Mouse (Mus musculus) lung, embryonic 14.5 days (tissue): ENCODE measurements around the gene Pla2g4b. TPM values are rescaled to one million over a fixed set of nuclear protein-coding genes. Genes with fewer than 3 reads are reported as not detected.

Source experiments
- ATAC-seq: fragments of 200-750 bp; cut with Nextera tagmentation; 2 replicates; pipeline ENCODE4 v1.8.0; 2017; ENCODE audit warnings: mild to moderate bottlenecking, moderate TSS enrichment, moderate library complexity; ENCODE audit not compliant: insufficient read depth
- DNase-seq: peaks from one replicate; pipeline ENCODE4 v3.0.0-alpha.2; 2015
- H3K27ac ChIP-seq: fragments of 300-500 bp; sonication (generic); 2 replicates; pipeline ENCODE4 v1.5.1; 2014; ENCODE audit warnings: low read depth, mild to moderate bottlenecking, moderate library complexity
- H3K27me3 ChIP-seq: fragments of 300-500 bp; sonication (generic); 2 replicates; pipeline ENCODE4 v1.6.1; 2014; ENCODE audit warnings: low read length, control low read depth; ENCODE audit not compliant: insufficient read depth
- H3K36me3 ChIP-seq: fragments of 300-500 bp; sonication (generic); 2 replicates; pipeline ENCODE4 v1.6.1; 2014; ENCODE audit warnings: control low read depth; ENCODE audit not compliant: insufficient read depth
- H3K4me1 ChIP-seq: fragments of 300-500 bp; sonication (generic); 2 replicates; pipeline ENCODE4 v1.6.1; 2014; ENCODE audit warnings: antibody characterized with exemption, control low read depth; ENCODE audit not compliant: insufficient read depth
- H3K4me2 ChIP-seq: fragments of 300-500 bp; sonication (generic); 2 replicates; pipeline ENCODE4 v1.6.1; 2014; ENCODE audit warnings: mild to moderate bottlenecking
- H3K4me3 ChIP-seq: fragments of 300-500 bp; sonication (generic); 2 replicates; pipeline ENCODE4 v1.5.1; 2014; ENCODE audit warnings: low read depth, low read length
- H3K9ac ChIP-seq: fragments of 300-500 bp; sonication (generic); 2 replicates; pipeline ENCODE4 v1.6.1; 2014
- H3K9me3 ChIP-seq: fragments of 300-500 bp; sonication (generic); 2 replicates; pipeline ENCODE4 v1.6.1; 2016; ENCODE audit warnings: low read depth, low read length, control low read depth
- CTCF ChIP-seq: IDR thresholded peaks from 2 replicates; pipeline ENCODE4 v1.5.1; 2016; ENCODE audit warnings: antibody characterized with exemption, low read depth
- WGBS: fragments of 180-500 bp; shearing (Covaris S2); extraction: QIAGEN DNeasy Blood & Tissue Kit; methylation state at CpG from one replicate; pipeline ENCODE4 v1.1.7; 2014; 5-methylcytosine and 5-hydroxymethylcytosine counted together
- polyA plus RNA-seq: library from polyadenylated mRNA; unstranded; fragments of >200 nt; fragmentation: Nextera tagmentation; extraction: Ambion mirVana; gene quantifications from 2 replicates; pipeline ENCODE4 v1.2.1, GENCODE M21; 2014

Pla2g4b gene
- polyA plus RNA-seq, 1 experiment from 2014 or later, result 1.5 TPM

DNA sequence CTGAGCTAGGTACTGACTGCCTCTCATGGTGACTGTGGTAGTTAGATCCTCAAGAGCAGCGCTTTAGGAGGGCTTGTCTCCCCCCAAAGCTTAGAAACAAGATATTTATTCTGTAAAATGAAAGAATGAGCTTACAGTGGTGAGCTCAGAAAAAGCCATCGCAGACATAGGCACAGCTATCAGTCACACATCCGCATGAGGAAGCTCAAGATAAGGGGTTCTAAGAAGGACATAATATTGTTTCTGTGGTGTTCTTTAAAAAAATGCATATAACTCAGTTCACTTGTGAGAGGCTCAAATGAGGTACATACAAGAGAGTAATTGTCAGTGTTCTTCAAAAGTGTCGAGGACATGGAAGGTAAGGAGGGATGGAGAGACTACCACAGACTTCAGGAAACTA lies 17.3 kb upstream of the Pla2g4b start:
- WGBS, result 91% methylated on average over 4 of the region's 4 CpGs
- no peak for TF ChIP-seq CTCF
- Histone ChIP-seq H3K9ac (no peak overlapping the region), H3K27ac (no peak overlapping the region), H3K27me3 (no peaks in the 10 kb centered on the region), H3K4me1 (no peaks in the 10 kb centered on the region), H3K4me3 (no peak overlapping the region), H3K4me2 (no peak overlapping the region), H3K36me3 (peaks cover 65% of the 10 kb centered on the region), H3K9me3 (no peaks in the 10 kb centered on the region)
- no peak for ATAC-seq
- DNase-seq, result no peak

DNA sequence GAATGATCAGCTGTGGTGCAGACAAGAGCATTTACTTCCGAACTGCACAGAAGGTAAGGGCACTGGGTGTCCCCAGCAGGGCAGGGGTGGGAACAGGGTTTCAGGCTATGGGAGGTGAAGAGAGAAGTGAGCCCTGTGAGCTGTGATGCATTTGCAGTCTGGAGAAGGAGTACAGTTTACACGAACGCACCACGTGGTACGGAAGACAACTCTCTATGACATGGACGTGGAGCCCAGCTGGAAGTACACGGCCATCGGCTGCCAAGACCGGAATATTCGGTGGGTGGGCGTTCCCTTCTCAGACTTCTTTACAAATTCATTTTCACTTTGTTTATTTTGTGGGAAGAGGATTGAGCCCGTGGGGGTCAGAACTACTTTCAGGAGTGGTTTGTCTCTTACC lies 15.6 kb upstream of the Pla2g4b start:
- no peak overlapping the region for H3K9ac ChIP-seq
- WGBS, result 60% methylated on average over 12 of the region's 12 CpGs

DNA sequence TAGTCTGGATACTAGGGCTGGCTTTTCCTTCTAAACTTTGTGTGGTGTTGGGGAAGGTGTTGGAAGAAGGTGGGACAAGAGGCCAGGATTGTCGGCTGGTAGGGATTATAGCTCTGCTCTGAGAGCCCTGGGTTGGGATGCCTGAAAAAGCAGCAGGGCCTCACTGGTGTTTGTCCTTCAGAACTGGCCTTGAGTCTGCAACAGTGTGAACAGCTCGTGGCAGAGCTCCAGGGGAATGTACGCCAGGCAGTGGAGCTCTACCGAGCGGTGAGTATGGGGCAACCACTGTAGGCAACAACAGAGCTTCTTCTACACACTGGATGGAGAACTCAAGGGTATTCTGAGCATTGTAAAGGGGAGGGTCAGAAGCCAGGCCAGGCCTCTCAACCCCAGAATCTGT lies 8.9 kb upstream of the Pla2g4b start:
- Histone ChIP-seq H3K4me1 (0 out of 2 replicates have a peak, but pooled peaks cover 9% of the 10 kb centered on the region), H3K36me3 (peaks cover 57% of the 10 kb centered on the region), H3K27ac (no peak overlapping the region), H3K9me3 (no peaks in the 10 kb centered on the region), H3K9ac (no peak overlapping the region), H3K4me3 (no peak overlapping the region), H3K27me3 (no peaks in the 10 kb centered on the region), H3K4me2 (no peak overlapping the region)
- no peak for TF ChIP-seq CTCF
- DNase-seq (no peak), ATAC-seq (no peak)
- WGBS, result 83% methylated on average over 5 of the region's 5 CpGs

More for the DNA sequence above, 15.6 kb upstream of the Pla2g4b start:
- no peak for TF ChIP-seq CTCF
- ATAC-seq, result peak; percentile 75
- Histone ChIP-seq H3K4me1 (no peaks in the 10 kb centered on the region), H3K27me3 (no peaks in the 10 kb centered on the region), H3K27ac (no peak overlapping the region), H3K9me3 (no peaks in the 10 kb centered on the region), H3K4me3 (no peak overlapping the region), H3K4me2 (no peak overlapping the region), H3K36me3 (peaks cover 81% of the 10 kb centered on the region)
- DNase-seq, result peak; percentile 62

DNA sequence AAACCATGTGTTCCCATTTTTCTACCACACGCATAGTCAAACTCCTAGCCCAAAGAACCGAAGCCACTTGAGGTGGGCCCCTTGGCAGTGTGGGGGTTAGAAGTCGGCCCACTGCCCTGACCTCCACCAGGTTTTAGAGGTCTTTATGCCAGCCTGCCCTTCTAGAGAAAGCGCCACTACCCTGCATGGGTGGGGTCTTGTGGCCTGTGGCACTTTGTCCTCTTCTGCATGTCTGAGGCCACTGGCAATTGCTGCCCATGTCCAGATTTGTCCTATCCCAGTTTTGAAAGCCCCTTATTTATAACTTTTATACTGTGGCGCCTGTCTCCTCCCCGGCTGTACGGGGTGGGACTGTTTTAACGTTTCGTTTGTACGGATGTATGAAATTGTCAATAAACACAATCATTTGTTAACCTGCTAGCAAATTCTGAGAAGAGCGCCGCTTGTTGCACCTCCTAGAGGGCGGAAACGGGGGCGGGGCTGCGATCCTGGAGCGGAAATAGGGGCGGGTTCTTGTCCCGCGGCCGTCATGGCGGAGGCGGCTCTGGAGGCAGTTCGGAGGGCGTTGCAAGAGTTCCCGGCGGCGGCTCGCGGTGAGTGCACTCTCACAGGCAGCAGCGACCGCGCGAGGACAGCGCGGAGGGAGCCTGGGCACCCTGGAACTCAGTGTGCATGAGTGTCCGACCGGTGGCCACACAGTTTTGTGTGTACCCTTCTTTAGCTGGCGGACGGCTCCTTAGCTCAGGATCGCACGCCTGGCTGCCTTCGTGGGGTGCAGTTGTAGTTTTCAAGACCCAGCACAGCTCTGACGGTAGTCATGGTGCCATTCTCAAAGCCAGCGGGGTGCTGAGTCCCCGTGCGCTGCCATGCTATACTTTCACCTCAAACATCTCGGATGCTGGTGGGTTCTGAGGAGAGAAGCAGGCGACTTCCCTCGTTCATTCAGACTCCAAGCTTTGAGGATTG lies 6.0 kb upstream of the Pla2g4b start, which contains the start of the genes Jmjd7 and Gm28042:
Gene Jmjd7, plus strand, starts transcription at position 500 of the 966 bp plus-strand sequence.
Gene Gm28042, plus strand, starts transcription at position 510 of the 966 bp plus-strand sequence.
- Histone ChIP-seq H3K4me3 (peak within 1 kb of the TSS; percentile 77), H3K27ac (peak within 1 kb of the TSS; percentile 93), H3K9me3 (no peaks in the 10 kb centered on the region), H3K4me1 (0 out of 2 replicates have a peak, but pooled peaks cover 9% of the 10 kb centered on the region), H3K36me3 (peaks cover 45% of the 10 kb centered on the region), H3K9ac (peak within 1 kb of the TSS; percentile 82), H3K4me2 (peak within 1 kb of the TSS; percentile 80), H3K27me3 (no peaks in the 10 kb centered on the region)
- peak; percentile 6; the same call in 1 of the 2 replicates for TF ChIP-seq CTCF
- 5% methylated on average over 50 of the region's 50 CpGs for WGBS
- ATAC-seq (peak; percentile 93), DNase-seq (peak; percentile 95)

- no peak for TF ChIP-seq CTCF
- ATAC-seq (peak; percentile 21), DNase-seq (peak; percentile 31)
- Histone ChIP-seq H3K36me3 (peaks cover 45% of the 10 kb centered on the region), H3K27ac (peak overlapping the region; percentile 93), H3K9me3 (no peaks in the 10 kb centered on the region), H3K9ac (peak overlapping the region; percentile 82), H3K4me1 (0 out of 2 replicates have a peak, but pooled peaks cover 9% of the 10 kb centered on the region), H3K4me3 (peak overlapping the region; percentile 77), H3K4me2 (peak overlapping the region; percentile 80), H3K27me3 (no peaks in the 10 kb centered on the region)
- 38% methylated on average over 3 of the region's 3 CpGs for WGBS
These were observed 5.3 kb upstream of the Pla2g4b start for GRCm38 (mm10) chr2:120027950-120028331.

GRCm38 (mm10) chr2:120030380-120030779 lies 2.8 kb upstream of the Pla2g4b start:
- DNase-seq (no peak), ATAC-seq (no peak)
- no peaks in the 10 kb centered on the region for H3K9me3 ChIP-seq
- 0 out of 2 replicates have a peak overlapping the region, but pooled peaks have one; percentile 16 for H3K9ac ChIP-seq
- no peak overlapping the region for H3K4me3 ChIP-seq
- H3K27ac ChIP-seq, result no peak overlapping the region
- peaks cover 41% of the 10 kb centered on the region for H3K36me3 ChIP-seq
- 0 out of 2 replicates have a peak, but pooled peaks cover 9% of the 10 kb centered on the region for H3K4me1 ChIP-seq
- no peak overlapping the region for H3K4me2 ChIP-seq
- WGBS, result 64% methylated on average over 8 of the region's 8 CpGs
- H3K27me3 ChIP-seq, result no peaks in the 10 kb centered on the region
- TF ChIP-seq CTCF, result no peak

DNA sequence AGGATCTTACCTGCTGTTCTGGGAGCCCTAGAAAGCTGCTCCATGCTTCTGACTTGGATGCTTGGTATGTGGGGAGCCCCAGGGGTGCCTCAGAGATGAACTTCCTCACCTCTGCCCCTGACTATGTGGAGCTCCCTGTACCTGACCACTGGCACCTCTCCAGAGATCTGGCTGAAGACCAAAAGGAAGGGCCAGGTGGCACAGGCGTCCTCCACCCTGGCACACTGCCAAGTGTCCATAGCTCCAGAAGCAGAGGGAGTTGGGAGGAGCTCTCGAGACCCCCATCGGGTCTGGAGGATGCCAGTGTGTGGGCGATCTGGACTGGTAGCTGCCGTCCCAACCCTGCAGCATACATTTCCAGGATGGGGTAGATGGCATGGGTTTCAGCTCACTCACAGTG lies 509 bp downstream of the Pla2g4b start:
- WGBS, result 51% methylated on average over 5 of the region's 5 CpGs
- TF ChIP-seq CTCF, result no peak
- no peaks in the 10 kb centered on the region for H3K4me1 ChIP-seq
- H3K9me3 ChIP-seq, result no peaks in the 10 kb centered on the region
- no peaks in the 10 kb centered on the region for H3K27me3 ChIP-seq
- H3K4me3 ChIP-seq, result no peak overlapping the region
- no peak overlapping the region for H3K4me2 ChIP-seq
- peaks cover 60% of the 10 kb centered on the region for H3K36me3 ChIP-seq
- ATAC-seq, result no peak
- no peak for DNase-seq
- H3K9ac ChIP-seq, result no peak overlapping the region
- no peak overlapping the region for H3K27ac ChIP-seq
